Mouse (Mus musculus): Measurements from ENCODE around the gene Cdon. TPM values are rescaled to one million over a fixed set of nuclear protein-coding genes. Genes with fewer than 3 reads are reported as not detected.

The Cdon gene
- polyA plus RNA-seq, 1 experiment from 2014 or later, result 1.9 TPM

DNA sequence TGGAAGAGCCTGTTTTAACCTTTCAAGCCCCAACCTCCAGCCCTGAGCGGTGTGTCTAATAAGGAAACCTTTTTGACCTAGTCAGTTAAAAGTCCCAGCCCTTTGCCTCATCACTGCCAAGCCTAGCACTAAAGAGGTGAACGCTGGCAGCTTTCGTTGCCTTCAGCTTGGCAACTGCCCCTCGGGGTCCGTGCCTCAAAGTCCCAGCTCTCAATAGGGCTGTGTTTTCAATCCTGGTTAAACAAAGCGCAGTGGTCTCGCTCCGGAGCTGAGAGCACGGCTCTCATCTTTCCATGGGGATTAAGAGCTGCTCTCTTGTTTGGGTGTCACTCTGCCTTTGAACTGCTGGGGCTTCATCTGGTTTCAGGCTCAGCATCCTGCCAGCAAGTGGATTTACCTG is 20.1 kb upstream of the Cdon start:
- Histone ChIP-seq H3K27me3 (replicated peaks; ENCODE audit: control insufficient read depth, insufficient read depth, low read length) (no peaks in the 10 kb centered on the region), H3K4me1 (replicated peaks; ENCODE audit: control insufficient read depth, insufficient read depth, low read length) (no peaks in the 10 kb centered on the region), H3K9ac (ENCODE audit: low read depth, low read length) (no peak overlapping the region), H3K4me2 (replicated peaks; ENCODE audit: low read depth) (0 out of 2 replicates have a peak overlapping the region, but pooled peaks have one; percentile 7), H3K4me3 (ENCODE audit: low read depth, low read length) (no peak overlapping the region), H3K27ac (ENCODE audit: low read depth, low read length) (no peak overlapping the region), H3K9me3 (ENCODE audit: control insufficient read depth) (no peaks in the 10 kb centered on the region), H3K36me3 (ENCODE audit: control insufficient read depth, insufficient read depth) (no peaks in the 10 kb centered on the region)
- TF ChIP-seq CTCF (IDR thresholded peaks at IDR 0.05; ENCODE audit: low read depth), result no peak
- no peak for ATAC-seq
- 27% methylated on average over 9 of the region's 9 CpGs for WGBS

- no peaks in the 10 kb centered on the region for H3K36me3 ChIP-seq (ENCODE audit: control insufficient read depth, insufficient read depth)
- no peaks in the 10 kb centered on the region for H3K27me3 ChIP-seq (replicated peaks; ENCODE audit: control insufficient read depth, insufficient read depth, low read length)
- 86% methylated on average over 4 of the region's 4 CpGs for WGBS
- no peak overlapping the region for H3K4me3 ChIP-seq (ENCODE audit: low read depth, low read length)
- no peaks in the 10 kb centered on the region for H3K9me3 ChIP-seq (ENCODE audit: control insufficient read depth)
- H3K4me1 ChIP-seq (replicated peaks; ENCODE audit: control insufficient read depth, insufficient read depth, low read length), result no peaks in the 10 kb centered on the region
- H3K27ac ChIP-seq (ENCODE audit: low read depth, low read length), result no peak overlapping the region
- no peak for TF ChIP-seq CTCF (IDR thresholded peaks at IDR 0.05; ENCODE audit: low read depth)
- no peak overlapping the region for H3K4me2 ChIP-seq (replicated peaks; ENCODE audit: low read depth)
- no peak for ATAC-seq
- H3K9ac ChIP-seq (ENCODE audit: low read depth, low read length), result no peak overlapping the region
These were observed 18.3 kb upstream of the Cdon start for GRCm38 (mm10) chr9:35402584-35402991.

DNA sequence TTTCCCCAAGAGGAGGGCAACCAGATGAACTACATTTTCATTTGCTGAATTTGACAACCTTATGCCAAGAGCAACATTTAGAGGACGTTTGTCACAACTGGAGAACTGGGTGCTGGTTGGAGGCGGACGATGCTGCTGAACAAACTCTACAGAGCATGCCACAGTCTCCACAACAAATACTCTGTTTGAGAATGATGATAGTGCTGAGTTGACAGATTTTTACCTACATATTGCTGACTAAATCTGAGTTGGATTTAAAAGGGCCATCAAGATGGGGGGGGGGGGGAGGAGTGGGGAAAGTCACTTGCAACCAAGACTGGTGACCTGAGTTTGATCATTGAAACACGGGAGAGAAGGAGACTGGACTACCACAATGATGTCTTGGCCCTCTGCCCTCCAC is 17.4 kb upstream of the Cdon start:
- no peak overlapping the region for H3K27ac ChIP-seq (ENCODE audit: low read depth, low read length)
- TF ChIP-seq CTCF (IDR thresholded peaks at IDR 0.05; ENCODE audit: low read depth), result no peak

GRCm38 (mm10) chr9:35405038-35405905 is 15.7 kb upstream of the Cdon start:
- peak; percentile 74 for ATAC-seq

More for the DNA sequence above, 17.4 kb upstream of the Cdon start:
- WGBS, result 80% methylated on average over 4 of the region's 4 CpGs
- no peak overlapping the region for H3K4me3 ChIP-seq (ENCODE audit: low read depth, low read length)
- no peaks in the 10 kb centered on the region for H3K9me3 ChIP-seq (ENCODE audit: control insufficient read depth)
- H3K36me3 ChIP-seq (ENCODE audit: control insufficient read depth, insufficient read depth), result no peaks in the 10 kb centered on the region
- no peak overlapping the region for H3K4me2 ChIP-seq (replicated peaks; ENCODE audit: low read depth)
- no peak overlapping the region for H3K9ac ChIP-seq (ENCODE audit: low read depth, low read length)
- no peaks in the 10 kb centered on the region for H3K27me3 ChIP-seq (replicated peaks; ENCODE audit: control insufficient read depth, insufficient read depth, low read length)
- ATAC-seq, result no peak
- no peaks in the 10 kb centered on the region for H3K4me1 ChIP-seq (replicated peaks; ENCODE audit: control insufficient read depth, insufficient read depth, low read length)

DNA sequence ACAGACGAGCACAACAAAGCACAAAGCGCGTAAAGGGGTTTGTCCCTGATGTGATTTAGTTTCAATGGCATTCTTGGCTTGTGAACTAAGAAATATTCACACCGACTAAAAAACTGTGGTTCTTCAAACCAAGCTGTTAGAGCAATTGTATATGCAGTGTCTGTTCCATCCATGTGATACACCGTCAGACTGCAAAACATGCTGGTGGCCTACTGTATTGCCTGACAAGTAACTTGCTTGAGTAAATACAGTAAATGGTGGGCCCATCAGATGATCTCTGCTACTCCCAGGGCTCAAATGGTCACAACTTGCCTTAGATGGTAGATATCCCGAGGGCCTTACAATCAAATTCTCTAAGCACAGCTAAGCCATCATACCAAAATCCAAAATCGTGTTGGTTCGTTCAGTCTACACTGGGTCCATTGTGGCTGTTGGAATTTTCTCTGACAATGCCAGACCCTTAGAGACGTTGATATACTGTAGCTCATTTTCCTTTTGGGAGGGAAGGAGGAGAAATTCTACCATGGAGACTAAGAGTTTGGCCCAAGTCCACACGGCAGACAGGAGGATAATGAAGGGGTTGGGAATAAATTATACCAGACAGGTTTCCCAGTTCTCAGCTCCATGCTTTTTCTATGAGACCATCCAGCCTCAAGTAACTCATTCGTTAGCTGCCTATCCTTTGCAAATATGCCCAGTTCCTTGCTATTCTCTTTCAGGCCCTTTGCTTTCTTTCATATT is 9.5 kb upstream of the Cdon start:
- TF ChIP-seq CTCF (IDR thresholded peaks at IDR 0.05; ENCODE audit: low read depth), result no peak
- H3K27me3 ChIP-seq (replicated peaks; ENCODE audit: control insufficient read depth, insufficient read depth, low read length), result no peaks in the 10 kb centered on the region

More at GRCm38 (mm10) chr9:35405038-35405905, 15.7 kb upstream of the Cdon start:
- Histone ChIP-seq H3K4me2 (replicated peaks; ENCODE audit: low read depth) (peak overlapping the region; percentile 51), H3K36me3 (ENCODE audit: control insufficient read depth, insufficient read depth) (no peaks in the 10 kb centered on the region), H3K9ac (ENCODE audit: low read depth, low read length) (no peak overlapping the region), H3K9me3 (ENCODE audit: control insufficient read depth) (no peaks in the 10 kb centered on the region), H3K27me3 (replicated peaks; ENCODE audit: control insufficient read depth, insufficient read depth, low read length) (no peaks in the 10 kb centered on the region), H3K4me1 (replicated peaks; ENCODE audit: control insufficient read depth, insufficient read depth, low read length) (no peaks in the 10 kb centered on the region), H3K4me3 (ENCODE audit: low read depth, low read length) (no peak overlapping the region), H3K27ac (ENCODE audit: low read depth, low read length) (peak overlapping the region; percentile 54)
- WGBS, result 14% methylated on average over 13 of the region's 13 CpGs
- TF ChIP-seq CTCF (IDR thresholded peaks at IDR 0.05; ENCODE audit: low read depth), result peak; percentile 16; the same call in 1 of the 2 replicates

DNA sequence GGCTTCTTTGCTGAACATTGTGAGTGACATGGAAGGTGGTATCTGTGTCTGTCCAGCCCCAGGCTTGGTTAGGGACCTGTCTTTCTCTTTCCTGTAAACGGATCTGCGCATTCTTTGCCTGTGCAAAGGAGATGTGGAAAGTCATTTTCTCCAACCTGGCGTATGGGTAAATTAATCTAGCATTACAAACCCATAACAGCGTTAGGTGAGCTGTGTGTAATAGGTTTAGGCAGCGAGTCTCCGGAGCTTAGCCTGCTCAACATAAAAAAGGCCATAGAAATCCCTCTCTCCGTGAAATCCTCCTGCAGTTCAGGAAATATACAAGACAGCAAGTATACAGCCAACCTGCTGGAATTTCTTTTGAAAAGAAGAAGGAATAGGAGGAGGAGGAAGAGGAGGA is 9.0 kb upstream of the Cdon start:
- 81% methylated on average over 7 of the region's 7 CpGs for WGBS

More for the DNA sequence above, 9.5 kb upstream of the Cdon start:
- H3K36me3 ChIP-seq (ENCODE audit: control insufficient read depth, insufficient read depth), result no peaks in the 10 kb centered on the region
- no peak overlapping the region for H3K9ac ChIP-seq (ENCODE audit: low read depth, low read length)
- ATAC-seq, result no peak
- 87% methylated on average over 11 of the region's 11 CpGs for WGBS
- H3K4me3 ChIP-seq (ENCODE audit: low read depth, low read length), result no peak overlapping the region
- H3K4me1 ChIP-seq (replicated peaks; ENCODE audit: control insufficient read depth, insufficient read depth, low read length), result 0 out of 2 replicates have a peak, but pooled peaks cover 5% of the 10 kb centered on the region
- H3K27ac ChIP-seq (ENCODE audit: low read depth, low read length), result no peak overlapping the region
- no peak overlapping the region for H3K4me2 ChIP-seq (replicated peaks; ENCODE audit: low read depth)
- H3K9me3 ChIP-seq (ENCODE audit: control insufficient read depth), result no peaks in the 10 kb centered on the region

More for the DNA sequence above, 9.0 kb upstream of the Cdon start:
- 0 out of 2 replicates have a peak, but pooled peaks cover 5% of the 10 kb centered on the region for H3K4me1 ChIP-seq (replicated peaks; ENCODE audit: control insufficient read depth, insufficient read depth, low read length)
- H3K4me3 ChIP-seq (ENCODE audit: low read depth, low read length), result no peak overlapping the region
- H3K9ac ChIP-seq (ENCODE audit: low read depth, low read length), result no peak overlapping the region
- no peak overlapping the region for H3K27ac ChIP-seq (ENCODE audit: low read depth, low read length)
- no peaks in the 10 kb centered on the region for H3K27me3 ChIP-seq (replicated peaks; ENCODE audit: control insufficient read depth, insufficient read depth, low read length)
- H3K9me3 ChIP-seq (ENCODE audit: control insufficient read depth), result no peaks in the 10 kb centered on the region
- H3K4me2 ChIP-seq (replicated peaks; ENCODE audit: low read depth), result 0 out of 2 replicates have a peak overlapping the region, but pooled peaks have one; percentile 21
- no peaks in the 10 kb centered on the region for H3K36me3 ChIP-seq (ENCODE audit: control insufficient read depth, insufficient read depth)
- TF ChIP-seq CTCF (IDR thresholded peaks at IDR 0.05; ENCODE audit: low read depth), result no peak
- ATAC-seq, result no peak
